Mouse (Mus musculus): ENCODE measurements around the gene Fchsd2.
"Not testable (repeated sequence)": the region's sequence is repeated elsewhere in the genome, so short reads cannot be mapped to it uniquely, and the experiment has no call there.

Fchsd2 gene

DNA sequence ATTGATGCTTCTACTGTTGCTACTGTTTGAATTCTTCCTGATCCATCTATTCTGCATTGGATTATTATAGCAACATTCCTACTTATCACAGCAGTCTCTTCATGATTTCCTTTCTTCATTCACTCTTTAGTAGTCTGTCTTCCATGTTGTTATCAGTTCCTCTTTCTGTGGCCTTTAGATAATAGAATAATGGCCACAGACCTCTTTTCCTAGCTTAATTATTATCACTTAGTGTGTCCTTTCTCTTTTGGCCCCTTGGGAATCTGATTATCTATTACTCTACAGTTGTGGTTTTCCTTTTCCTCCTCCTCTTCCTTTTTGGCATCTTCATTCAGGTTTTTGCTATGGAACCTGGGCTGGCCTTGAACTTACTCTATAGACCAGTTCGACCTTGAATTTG lies 21.7 kb downstream of the Fchsd2 start:
- no peak for DNase-seq (ENCODE audit: low read depth)

DNA sequence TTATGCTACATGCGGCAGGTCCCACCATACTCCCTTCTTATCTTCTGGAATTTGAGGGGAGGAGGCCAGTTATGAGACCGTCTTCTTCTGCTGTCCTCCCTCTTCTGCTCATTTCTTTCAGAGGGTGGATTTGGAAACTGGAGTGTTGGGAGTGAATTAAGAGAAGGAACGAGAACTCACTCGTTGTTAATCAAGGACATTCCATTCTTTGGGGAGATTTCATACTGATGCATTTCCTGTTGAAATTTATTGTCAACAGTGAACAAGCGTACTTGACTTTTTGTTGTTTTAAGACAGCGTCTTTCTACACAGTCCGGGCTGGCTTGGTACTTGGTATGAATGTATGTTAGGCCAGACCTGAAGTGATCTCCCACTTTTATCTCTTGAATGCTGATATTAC lies 26.7 kb downstream of the Fchsd2 start:
- no peak for DNase-seq (ENCODE audit: low read depth)

DNA sequence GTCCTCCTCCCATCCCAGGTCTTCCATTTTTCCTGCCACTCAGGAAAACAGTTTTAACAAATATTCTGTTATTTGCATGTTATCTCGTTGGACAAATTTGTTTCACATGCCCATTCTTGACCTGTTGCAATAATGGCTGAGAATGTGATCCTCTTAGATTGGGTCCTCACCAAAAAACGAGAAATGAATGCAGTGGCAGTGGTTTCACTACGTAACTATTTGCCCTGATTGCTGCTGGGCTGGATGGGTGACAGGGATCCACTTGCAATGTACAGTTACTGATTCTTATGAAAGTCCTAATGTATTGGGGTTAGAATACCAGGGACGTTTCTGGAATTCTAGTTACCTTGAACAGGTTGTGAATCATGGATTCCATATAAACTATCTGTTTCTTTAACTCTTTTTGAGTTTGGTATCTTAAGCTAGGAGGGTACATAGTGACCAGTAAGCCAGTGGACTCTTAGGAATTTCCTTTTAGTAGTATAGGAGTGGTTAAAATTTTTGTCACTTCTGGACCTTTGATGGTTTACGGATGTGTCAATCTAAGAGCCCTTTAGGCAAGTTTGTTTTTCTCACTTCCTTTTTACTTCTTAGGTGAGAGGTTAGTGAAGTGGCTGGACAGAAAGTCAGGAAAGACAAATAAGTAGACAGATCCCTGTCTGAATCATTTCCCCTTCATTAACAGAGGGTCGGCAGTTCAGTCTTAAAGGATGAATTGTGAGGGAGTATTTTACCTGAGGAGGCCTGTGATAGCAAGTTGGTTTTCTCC lies 31.1 kb downstream of the Fchsd2 start:
- no peak for DNase-seq (ENCODE audit: low read depth)

DNA sequence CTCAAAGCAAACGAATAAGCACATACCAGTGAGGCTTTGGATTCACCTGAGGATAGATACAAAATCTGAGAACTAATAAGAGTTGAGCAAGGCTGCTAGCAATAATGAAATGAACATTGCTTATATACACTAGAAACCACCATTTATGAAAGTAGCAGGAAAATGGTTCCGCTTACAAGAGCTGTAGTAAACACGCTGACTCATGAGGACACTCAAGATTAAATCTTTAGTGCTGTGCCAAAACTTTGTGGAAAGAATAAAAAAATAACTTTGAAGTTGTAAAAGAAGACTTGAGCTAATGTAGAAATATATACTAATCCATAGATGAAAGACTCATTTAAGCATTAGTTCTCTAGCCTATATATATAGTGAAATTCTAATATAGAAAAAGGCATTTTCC lies 35.1 kb downstream of the Fchsd2 start:
- DNase-seq (ENCODE audit: low read depth) = no peak

DNA sequence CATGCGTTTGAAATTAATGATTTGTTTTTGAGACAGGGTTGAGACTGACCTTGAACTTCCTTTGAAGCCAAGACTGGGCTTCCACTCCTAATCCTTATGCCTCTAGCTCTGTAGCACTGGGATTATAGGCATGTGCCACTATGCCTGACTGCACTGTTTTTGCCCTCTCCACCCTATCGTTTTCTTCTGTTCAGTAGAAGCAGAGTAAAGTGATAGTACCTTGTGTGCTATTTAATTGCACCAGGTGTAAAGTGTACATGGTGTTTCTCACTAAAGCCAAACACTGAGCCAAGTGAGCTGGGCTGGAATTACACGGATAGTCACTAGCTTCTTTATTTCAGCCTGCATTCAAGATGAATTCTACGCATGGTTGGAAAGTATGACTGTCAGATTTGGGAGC lies 35.9 kb downstream of the Fchsd2 start:
- no peak for DNase-seq (ENCODE audit: low read depth)

DNA sequence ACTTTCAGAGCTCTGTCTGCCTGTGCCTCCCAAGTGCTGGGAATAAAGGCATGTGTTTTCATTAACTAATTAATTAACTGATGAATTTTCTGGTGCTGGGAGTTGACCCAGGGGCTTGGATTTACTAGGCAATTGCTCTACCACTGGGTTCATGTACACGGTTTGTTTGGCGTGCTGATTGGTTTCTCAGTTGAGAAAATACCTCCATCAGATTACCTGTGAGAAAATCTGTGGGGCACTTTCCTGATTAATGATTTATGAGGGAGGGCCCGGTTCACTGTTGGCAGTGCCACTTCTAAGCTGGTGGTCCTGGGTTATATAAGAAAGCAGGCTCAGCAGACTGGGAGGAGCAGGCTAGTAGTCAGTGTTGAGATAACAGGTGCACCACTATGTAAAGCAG lies 38.0 kb downstream of the Fchsd2 start:
- DNase-seq (ENCODE audit: low read depth) = no peak

DNA sequence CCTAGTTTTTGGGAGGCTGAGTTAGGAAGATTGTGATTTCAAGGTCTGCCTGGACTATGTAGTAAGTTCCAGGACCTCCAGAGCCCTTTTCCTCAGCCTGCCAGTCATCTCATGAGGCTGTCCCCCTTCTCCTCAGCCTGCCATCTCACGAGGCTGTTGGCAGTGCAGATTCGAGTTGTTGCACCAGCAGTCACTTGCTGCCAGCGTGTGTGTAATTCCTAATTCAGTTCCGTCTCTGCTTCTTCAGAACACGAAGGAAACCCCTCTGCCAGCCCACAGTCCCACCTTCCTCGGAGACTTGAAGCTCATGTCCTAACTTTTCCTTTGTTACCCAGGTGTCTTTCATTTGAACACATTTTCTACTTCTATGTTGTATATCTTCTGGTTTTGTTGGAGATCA lies 38.6 kb downstream of the Fchsd2 start:
- DNase-seq (ENCODE audit: low read depth) = no peak

DNA sequence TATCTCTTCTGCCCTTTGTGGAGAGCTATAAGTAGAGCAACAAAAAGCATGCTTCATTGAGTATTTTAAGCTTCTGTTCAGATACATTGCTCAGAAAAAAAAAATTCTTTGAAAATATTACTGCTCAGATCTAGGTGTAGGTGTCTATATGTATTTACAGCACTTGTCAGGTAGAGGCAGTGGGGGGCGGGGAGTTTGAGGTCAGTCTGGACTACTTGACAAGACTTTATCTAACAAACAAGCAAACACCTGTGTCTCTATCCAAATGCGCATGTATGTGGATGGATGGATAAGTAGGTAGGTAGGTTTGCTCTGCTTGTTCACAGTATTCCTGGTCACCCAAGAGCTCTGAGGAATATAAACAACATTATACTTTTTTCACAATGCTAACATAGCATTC lies 40.9 kb downstream of the Fchsd2 start:
- DNase-seq (ENCODE audit: low read depth) = no peak

DNA sequence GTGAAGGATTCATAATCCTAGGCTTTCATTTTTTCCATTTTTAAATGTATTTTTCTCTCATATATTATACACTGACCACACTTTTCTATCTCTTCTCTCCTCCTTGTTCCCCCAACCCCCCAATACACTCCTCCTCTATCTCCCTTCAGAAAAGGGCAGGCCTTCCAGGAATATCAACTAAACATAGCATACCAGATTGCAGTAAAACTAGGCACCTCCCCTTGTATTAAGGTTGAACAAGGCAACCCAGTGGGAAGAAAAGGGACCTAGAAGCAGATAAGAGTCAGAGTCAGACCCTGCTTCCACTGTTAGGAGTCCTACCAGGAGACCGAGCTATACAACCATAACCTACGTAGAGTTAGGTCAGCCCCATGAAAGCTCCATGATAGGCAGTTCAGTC lies 41.5 kb downstream of the Fchsd2 start:
- DNase-seq (ENCODE audit: low read depth) = no peak

DNA sequence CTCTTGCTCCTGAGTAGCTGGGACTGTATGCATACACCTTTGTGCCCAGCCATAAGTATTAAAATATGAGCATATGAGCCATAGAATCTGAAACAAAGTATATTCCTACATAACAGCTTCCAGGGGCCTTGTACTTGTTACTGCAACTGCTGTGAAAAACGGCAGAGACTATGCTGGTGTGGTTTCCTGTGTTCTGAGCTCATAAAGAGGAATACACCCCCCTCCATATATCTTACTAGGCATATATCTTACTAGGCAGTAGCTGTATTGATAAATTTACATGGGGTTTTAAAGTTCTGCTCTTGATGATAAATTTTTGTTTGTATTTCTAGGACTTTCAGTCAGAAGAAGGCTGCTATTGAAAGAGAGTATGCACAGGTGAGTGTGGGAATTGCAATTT lies 46.2 kb downstream of the Fchsd2 start:
- DNase-seq (ENCODE audit: low read depth) = no peak

DNA sequence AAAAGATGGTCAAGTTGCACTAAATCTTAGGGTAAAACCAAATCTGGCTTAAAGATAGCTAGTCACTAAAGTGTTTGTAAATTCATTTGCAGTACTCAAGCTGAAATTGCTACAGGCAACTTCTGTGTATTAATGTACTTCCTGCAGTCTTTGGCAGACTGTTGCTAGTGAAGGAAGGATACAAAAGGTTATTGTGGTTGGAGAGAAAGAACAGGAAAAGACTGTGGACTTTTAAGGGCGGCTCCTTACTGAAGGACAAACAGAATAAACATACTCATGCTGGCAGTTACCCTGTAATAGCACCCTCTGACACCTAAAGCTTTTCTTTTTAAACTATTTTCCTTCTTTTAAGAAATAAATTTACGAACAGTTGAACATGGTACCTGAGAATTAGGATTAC lies 50.2 kb downstream of the Fchsd2 start:
- DNase-seq (ENCODE audit: low read depth) = peak; percentile 26

DNA sequence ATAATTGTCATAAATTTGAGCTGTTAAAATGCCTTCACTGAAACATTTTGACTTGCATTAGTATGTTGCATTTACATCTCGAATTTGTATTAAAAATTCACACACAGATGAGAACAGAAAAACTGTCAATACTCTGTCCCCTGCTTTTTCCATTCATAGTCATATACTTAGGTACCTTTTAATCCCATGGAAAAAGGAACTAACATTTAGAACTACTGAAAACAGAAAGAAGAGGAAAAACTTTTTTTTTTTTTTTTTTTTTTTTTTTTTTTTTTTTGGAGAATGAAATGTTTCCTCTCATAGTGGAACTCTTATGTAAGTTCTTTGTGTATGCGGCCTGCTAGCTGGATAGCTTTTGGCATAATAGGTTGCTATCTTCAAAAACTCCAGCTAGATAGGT lies 51.6 kb downstream of the Fchsd2 start:
- no peak for DNase-seq (ENCODE audit: low read depth)

DNA sequence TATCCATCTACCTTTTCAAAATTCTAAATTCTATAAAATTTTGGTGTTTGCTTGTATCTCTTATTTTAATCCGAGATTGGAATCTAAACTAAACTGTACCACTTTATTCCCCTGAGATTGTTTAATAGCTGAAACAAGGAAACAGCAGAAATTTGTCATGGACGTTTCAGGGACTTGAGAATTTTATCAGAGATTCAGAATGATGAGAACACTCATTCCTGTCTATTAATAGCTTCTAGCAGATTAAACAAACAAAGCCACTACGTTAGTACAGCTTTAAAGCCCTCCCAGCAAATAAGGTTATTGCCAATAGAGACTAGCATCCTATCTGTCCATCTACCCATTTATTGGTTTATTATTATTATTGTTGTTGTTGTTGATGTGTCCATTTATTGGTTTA lies 56.4 kb downstream of the Fchsd2 start:
- no peak for DNase-seq (ENCODE audit: low read depth)

DNA sequence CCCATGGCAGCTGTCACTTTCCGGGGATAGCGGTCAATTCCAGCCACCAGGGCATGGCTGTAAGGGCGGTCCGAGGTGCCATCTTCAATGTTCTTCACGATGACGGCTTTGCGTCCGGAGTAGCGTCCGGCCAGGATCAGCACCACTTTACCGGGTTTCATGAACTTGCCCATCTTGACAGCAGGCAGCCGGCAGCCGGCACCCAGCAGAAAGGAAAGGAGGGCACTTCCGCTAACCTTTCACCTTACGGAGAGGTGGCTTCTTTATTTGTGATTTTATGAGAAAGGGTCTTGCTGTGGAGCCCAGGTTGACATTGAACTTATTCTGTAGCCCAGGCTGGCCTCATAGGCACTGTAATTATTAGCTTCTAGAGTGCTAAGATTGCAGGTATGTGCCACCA lies 62.2 kb downstream of the Fchsd2 start:
- DNase-seq (ENCODE audit: low read depth) = not testable (repeated sequence)

DNA sequence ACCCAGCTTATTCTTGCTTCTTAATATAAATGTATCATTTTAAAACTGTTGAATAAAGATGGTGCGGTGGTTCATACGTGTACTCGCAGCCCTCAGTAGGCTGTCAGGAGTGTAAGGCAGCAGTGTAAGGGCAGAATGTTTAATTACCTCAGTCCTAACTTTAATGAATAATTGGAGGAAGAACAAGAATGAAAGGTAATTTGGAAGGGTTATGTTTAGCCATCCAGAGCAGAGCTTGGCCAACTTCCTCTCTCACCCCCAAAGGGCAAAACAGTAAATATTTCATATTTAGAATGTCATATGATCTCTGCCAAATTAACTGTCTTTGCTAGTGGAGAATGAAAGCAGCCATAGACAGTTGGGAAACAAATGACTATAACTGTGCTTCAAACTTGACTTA lies 62.6 kb downstream of the Fchsd2 start:
- DNase-seq (ENCODE audit: low read depth) = no peak

DNA sequence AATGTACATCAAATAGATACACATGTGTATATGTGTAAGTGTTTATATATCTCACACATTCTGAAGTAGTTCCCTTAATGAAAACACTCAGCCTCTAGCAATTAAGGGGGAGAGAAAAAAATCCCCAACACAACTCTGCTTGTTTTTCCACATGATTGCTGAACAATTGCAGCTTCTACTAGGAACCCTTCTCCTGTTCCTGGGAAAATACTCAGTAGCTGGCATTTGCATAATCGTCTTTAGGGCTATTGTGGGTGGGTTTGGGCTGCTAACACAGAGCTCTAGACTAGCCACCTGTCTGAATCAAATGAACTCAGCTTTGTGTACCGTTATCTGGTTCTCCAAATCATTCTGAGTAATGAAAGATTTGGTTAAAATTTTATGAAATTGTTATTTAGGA lies 67.6 kb downstream of the Fchsd2 start:
- no peak for DNase-seq (ENCODE audit: low read depth)

DNA sequence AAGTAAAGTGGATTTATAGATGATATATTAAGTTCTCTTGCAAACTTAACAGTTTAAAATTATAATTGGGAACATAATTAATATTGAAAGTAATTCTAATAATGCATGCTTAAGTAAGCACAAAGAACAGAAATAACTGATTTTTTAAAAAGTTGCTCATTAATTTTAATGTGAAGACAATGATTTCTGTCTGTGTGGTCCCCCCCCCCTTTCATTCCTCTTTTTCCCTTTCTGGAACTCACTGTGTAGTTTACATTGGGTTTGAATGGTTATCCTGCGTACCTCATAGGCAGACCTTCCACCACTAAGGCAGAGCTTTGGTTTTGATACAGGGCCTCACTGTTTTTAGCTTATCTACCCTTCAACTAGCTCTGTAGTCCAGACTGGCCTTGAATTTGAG lies 70.1 kb downstream of the Fchsd2 start:
- DNase-seq (ENCODE audit: low read depth) = no peak

DNA sequence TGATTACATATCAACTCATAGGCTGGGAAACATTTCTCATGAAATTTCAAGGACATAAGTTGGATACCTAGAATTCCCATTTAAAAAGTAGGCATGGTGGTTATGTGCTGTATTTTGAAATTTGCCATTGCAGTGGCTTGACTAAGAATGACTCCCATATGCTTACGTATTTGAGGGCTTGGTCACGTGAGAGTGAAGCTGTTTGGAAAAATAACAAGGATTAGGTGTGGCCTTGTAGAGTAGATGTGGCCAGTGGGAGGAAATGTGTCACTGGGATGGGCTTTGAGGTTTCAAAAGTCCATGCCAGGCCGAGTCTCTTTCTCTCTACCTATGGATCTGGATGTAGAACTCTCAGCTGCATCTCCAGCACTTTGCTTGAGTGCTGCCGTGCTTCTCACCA lies 71.2 kb downstream of the Fchsd2 start:
- DNase-seq (ENCODE audit: low read depth) = no peak

DNA sequence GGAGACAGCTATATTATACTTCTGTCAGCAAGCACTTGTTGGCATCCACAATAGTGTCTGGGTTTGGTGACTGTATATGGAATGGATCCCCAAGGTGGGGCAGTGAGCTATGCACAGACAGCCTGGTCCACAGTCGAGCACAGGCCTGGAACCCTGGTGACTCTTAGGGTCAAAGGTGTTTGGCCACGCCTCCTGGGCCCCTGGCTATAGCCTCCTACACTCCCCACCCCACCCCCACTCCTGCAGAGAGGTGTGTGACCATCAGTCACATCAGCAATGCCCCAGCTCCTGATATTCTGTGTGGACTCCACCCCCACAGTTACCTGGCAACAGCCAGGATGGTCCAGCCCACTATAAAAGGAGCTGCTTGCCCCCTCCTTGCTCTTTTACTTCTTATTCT lies 73.9 kb downstream of the Fchsd2 start:
- DNase-seq (ENCODE audit: low read depth) = no peak

DNA sequence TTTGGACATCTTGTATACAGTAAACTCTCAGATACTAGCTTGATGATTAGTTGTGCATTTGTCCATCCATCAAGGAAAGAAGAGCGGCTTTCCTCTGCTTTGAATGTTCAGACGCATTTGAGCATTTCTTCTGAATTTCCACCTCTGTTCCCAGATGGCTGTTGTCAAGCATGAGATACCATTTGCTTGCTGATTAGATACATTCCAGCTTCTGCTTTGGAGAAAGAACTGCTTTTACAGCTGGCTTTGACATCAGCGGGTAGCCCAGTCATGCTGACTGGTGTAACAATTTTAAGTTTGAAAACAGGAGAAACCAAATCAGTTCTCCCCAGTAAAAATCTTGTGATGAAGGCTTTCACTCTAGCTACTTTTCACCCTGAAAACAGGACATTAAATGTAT lies 77.8 kb downstream of the Fchsd2 start:
- DNase-seq (ENCODE audit: low read depth) = no peak

DNA sequence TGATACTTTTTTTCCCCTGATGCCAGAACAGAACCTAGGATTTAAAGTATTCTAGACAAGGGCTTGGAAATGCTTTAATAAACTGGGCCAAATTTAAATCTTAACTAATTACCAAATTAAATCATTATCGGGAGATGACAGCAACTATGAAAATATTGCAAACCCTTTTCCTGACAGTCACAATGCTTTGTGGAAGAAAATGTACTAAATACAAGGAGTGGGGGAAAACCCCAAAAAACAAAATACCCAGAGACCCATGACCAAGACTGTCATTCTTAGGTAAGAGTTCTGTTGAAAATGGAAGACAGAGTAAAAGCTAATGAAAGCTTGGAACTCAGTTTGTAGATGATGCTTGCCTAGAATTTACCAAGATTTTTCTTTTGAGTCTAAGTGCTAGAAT lies 78.3 kb downstream of the Fchsd2 start:
- DNase-seq (ENCODE audit: low read depth) = no peak

DNA sequence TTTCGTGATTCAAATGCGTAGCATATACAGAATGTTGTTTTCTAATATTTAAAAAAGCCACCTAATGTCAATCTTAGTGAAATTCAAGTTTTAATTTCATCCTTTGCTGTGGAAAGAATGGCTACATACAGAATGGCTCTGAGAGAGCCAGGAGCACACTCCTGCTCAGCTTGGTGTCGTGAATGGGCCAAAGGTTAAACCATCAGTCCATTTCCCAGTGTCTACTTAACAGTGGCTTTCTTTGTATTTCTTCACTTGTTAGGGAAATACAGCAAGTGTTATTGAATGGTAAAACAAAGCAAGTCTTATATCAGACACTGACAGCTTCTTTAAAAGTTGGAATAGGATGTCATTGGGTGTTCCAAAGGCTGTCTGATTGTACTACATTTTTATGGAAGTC lies 80.7 kb downstream of the Fchsd2 start:
- no peak for DNase-seq (ENCODE audit: low read depth)

DNA sequence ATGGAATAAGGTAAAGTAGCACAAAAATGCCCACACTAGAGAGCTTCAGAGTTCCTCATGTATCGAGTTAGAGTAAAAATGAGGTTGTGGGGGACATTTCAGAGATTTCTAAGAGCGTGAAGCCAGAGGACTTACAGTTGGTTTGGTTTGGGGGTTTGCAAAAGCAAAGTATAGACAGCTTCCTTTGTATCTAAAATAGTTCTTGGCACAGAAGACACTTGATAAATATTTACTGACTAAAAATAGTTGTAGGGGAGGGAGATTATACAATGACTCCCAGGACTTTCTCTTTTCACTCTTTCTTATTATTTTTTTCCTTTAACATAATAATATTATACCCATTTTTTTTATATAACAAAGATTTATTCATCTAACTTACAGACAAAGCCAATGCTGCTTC lies 86.1 kb downstream of the Fchsd2 start:
- DNase-seq (ENCODE audit: low read depth) = no peak

DNA sequence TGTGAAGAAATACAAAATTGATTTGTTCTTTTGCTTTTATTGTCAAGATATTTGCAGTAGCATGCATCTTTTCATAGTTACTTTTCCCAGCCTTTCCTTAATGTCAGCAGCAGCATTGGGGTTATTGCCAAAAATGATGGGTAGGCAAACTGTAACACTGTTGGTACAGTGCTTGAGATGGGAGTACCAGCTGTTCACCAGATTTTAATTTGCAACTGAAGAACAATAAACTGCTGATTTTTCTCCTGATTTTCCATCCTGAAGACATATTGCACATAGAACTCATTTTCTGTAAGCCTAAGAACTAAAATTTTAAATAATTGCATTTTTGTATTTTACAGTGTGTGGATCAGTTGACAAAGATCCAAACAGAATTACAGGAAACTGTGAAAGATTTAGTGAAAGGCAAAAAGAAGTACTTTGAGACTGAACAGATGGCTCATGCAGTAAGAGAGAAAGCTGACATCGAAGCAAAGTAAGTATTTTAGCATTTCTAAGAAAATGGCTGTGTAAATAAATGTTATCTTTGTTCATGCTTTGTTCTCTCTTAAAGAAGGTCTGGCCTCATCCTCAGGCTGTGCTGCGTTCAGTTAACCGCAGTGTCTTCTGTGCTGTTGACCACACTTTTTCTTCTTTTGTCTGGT lies 98.8 kb downstream of the Fchsd2 start:
- no peak for DNase-seq (ENCODE audit: low read depth)

All from fibroblast of lung, adult 2 months (primary cell).